Mouse (Mus musculus): ENCODE results near the gene Fcho2. TPM values are rescaled to one million over a fixed set of nuclear protein-coding genes. Genes with fewer than 3 reads are reported as not detected.
"Not testable (repeated sequence)": the region's sequence is repeated elsewhere in the genome, so short reads cannot be mapped to it uniquely, and the experiment has no call there.

The Fcho2 gene
- 41.6 and 42.8 TPM in 2 replicates for polyA plus RNA-seq (2015; fragmentation: Nextera tagmentation; extraction: Ambion mirVana)

GRCm38 (mm10) chr13:98815147-98815785, at the start of gene Fcho2:
Gene Fcho2 (minus strand): TSS chr13:98815449.
- peak within 1 kb of the TSS; percentile 61 for H3K4me2 ChIP-seq
- no peaks in the 10 kb centered on the region for H3K27me3 ChIP-seq
- H3K4me1 ChIP-seq: peaks cover 46% of the 10 kb centered on the region
- ATAC-seq (replicated peaks; ENCODE audit: low FRiP score): peak; percentile 97
- under 1% methylated on average over 55 of the region's 61 CpGs for WGBS
- H3K9ac ChIP-seq: peak within 1 kb of the TSS; percentile 99
- peak within 1 kb of the TSS; percentile 99 for H3K27ac ChIP-seq
- no peaks in the 10 kb centered on the region for H3K9me3 ChIP-seq (replicated peaks)
- H3K36me3 ChIP-seq: no peaks in the 10 kb centered on the region
- H3K4me3 ChIP-seq (replicated peaks): peak within 1 kb of the TSS; percentile 97

- no peaks in the 10 kb centered on the region for H3K4me1 ChIP-seq
- peaks cover 82% of the 10 kb centered on the region for H3K36me3 ChIP-seq
- H3K4me3 ChIP-seq (replicated peaks): no peak overlapping the region
- H3K9me3 ChIP-seq (replicated peaks): no peaks in the 10 kb centered on the region
- H3K9ac ChIP-seq: no peak overlapping the region
- no peak overlapping the region for H3K4me2 ChIP-seq
- H3K27ac ChIP-seq: no peak overlapping the region
- 91% methylated on average over 8 of the region's 8 CpGs for WGBS
- no peaks in the 10 kb centered on the region for H3K27me3 ChIP-seq
- no peak for ATAC-seq (replicated peaks; ENCODE audit: low FRiP score)
These were observed 40.0 kb upstream of the Fcho2 start for GRCm38 (mm10) chr13:98855291-98855690.

- Histone ChIP-seq H3K4me1 (no peaks in the 10 kb centered on the region), H3K4me2 (no peak overlapping the region), H3K9me3 (replicated peaks) (no peaks in the 10 kb centered on the region), H3K27me3 (no peaks in the 10 kb centered on the region), H3K27ac (peak overlapping the region; percentile 51), H3K4me3 (replicated peaks) (no peak overlapping the region), H3K9ac (no peak overlapping the region), H3K36me3 (peaks cover 71% of the 10 kb centered on the region)
- ATAC-seq (replicated peaks; ENCODE audit: low FRiP score): no peak
- WGBS: 80% methylated on average over 1 of the region's 1 CpGs
These were observed 30.5 kb upstream of the Fcho2 start for GRCm38 (mm10) chr13:98845794-98846193.

GRCm38 (mm10) chr13:98836423-98837088, 21.3 kb upstream of the Fcho2 start:
- Histone ChIP-seq H3K9me3 (replicated peaks) (no peaks in the 10 kb centered on the region), H3K27ac (no peak overlapping the region), H3K27me3 (no peaks in the 10 kb centered on the region), H3K9ac (no peak overlapping the region), H3K36me3 (peaks cover 40% of the 10 kb centered on the region), H3K4me1 (no peaks in the 10 kb centered on the region), H3K4me2 (no peak overlapping the region), H3K4me3 (replicated peaks) (no peak overlapping the region)
- 95% methylated on average over 6 of the region's 6 CpGs for WGBS
- ATAC-seq (replicated peaks; ENCODE audit: low FRiP score): no peak

- Histone ChIP-seq H3K27me3 (no peaks in the 10 kb centered on the region), H3K4me1 (no peaks in the 10 kb centered on the region), H3K9me3 (replicated peaks) (no peaks in the 10 kb centered on the region), H3K9ac (no peak overlapping the region), H3K4me3 (replicated peaks) (no peak overlapping the region), H3K36me3 (peaks cover 34% of the 10 kb centered on the region), H3K27ac (no peak overlapping the region), H3K4me2 (no peak overlapping the region)
- WGBS: 91% methylated on average over 5 of the region's 5 CpGs
- ATAC-seq (replicated peaks; ENCODE audit: low FRiP score): no peak
These were observed 20.5 kb upstream of the Fcho2 start for GRCm38 (mm10) chr13:98835740-98836139.

GRCm38 (mm10) chr13:98834723-98835122, 19.5 kb upstream of the Fcho2 start:
- ATAC-seq (replicated peaks; ENCODE audit: low FRiP score): no peak; the same call in 1 of the 2 replicates
- Histone ChIP-seq H3K4me1 (no peaks in the 10 kb centered on the region), H3K27me3 (no peaks in the 10 kb centered on the region), H3K9me3 (replicated peaks) (no peaks in the 10 kb centered on the region), H3K4me2 (no peak overlapping the region), H3K27ac (no peak overlapping the region), H3K9ac (no peak overlapping the region), H3K4me3 (replicated peaks) (no peak overlapping the region), H3K36me3 (peaks cover 24% of the 10 kb centered on the region)
- 80% methylated on average over 3 of the region's 3 CpGs for WGBS

GRCm38 (mm10) chr13:98834199-98834598, 18.9 kb upstream of the Fcho2 start:
- no peak overlapping the region for H3K4me2 ChIP-seq
- whole genome bisulfite sequencing: 70% methylated on average over 1 of the region's 1 CpGs
- no peak overlapping the region for H3K4me3 ChIP-seq (replicated peaks)
- H3K36me3 ChIP-seq: peaks cover 21% of the 10 kb centered on the region
- no peaks in the 10 kb centered on the region for H3K27me3 ChIP-seq
- no peak overlapping the region for H3K27ac ChIP-seq
- ATAC-seq (replicated peaks; ENCODE audit: low FRiP score): no peak
- H3K9ac ChIP-seq: no peak overlapping the region
- H3K4me1 ChIP-seq: no peaks in the 10 kb centered on the region
- H3K9me3 ChIP-seq (replicated peaks): no peaks in the 10 kb centered on the region

GRCm38 (mm10) chr13:98832451-98833450, 17.5 kb upstream of the Fcho2 start:
- H3K9me3 ChIP-seq (replicated peaks): no peaks in the 10 kb centered on the region
- H3K27ac ChIP-seq: no peak overlapping the region
- no peak overlapping the region for H3K4me3 ChIP-seq (replicated peaks)
- no peak overlapping the region for H3K9ac ChIP-seq
- peaks cover 12% of the 10 kb centered on the region for H3K36me3 ChIP-seq
- H3K27me3 ChIP-seq: no peaks in the 10 kb centered on the region
- ATAC-seq (replicated peaks; ENCODE audit: low FRiP score): no peak
- H3K4me2 ChIP-seq: no peak overlapping the region
- H3K4me1 ChIP-seq: no peaks in the 10 kb centered on the region
- WGBS: 76% methylated on average over 10 of the region's 10 CpGs

GRCm38 (mm10) chr13:98829026-98829425, 13.8 kb upstream of the Fcho2 start:
- not testable (repeated sequence) for H3K36me3 ChIP-seq; H3K27me3 ChIP-seq; H3K4me3 ChIP-seq (replicated peaks); H3K9me3 ChIP-seq (replicated peaks); H3K9ac ChIP-seq; H3K27ac ChIP-seq; H3K4me1 ChIP-seq; ATAC-seq (replicated peaks; ENCODE audit: low FRiP score); H3K4me2 ChIP-seq
- 94% methylated on average over 6 of the region's 6 CpGs for WGBS

- Histone ChIP-seq H3K9ac (no peak overlapping the region), H3K4me1 (no peaks in the 10 kb centered on the region; the same call in 1 of the 2 replicates), H3K36me3 (no peaks in the 10 kb centered on the region), H3K4me2 (no peak overlapping the region), H3K27me3 (no peaks in the 10 kb centered on the region), H3K9me3 (replicated peaks) (no peaks in the 10 kb centered on the region), H3K27ac (no peak overlapping the region), H3K4me3 (replicated peaks) (no peak overlapping the region)
- WGBS: 86% methylated on average over 4 of the region's 4 CpGs
- no peak for ATAC-seq (replicated peaks; ENCODE audit: low FRiP score)
These were observed 10.3 kb upstream of the Fcho2 start for GRCm38 (mm10) chr13:98825574-98825973.

GRCm38 (mm10) chr13:98819094-98819493, 3.8 kb upstream of the Fcho2 start:
- Histone ChIP-seq H3K4me2 (no peak overlapping the region), H3K4me1 (peaks cover 33% of the 10 kb centered on the region), H3K9ac (no peak overlapping the region), H3K4me3 (replicated peaks) (no peak overlapping the region), H3K27ac (peak overlapping the region; percentile 76), H3K9me3 (replicated peaks) (no peaks in the 10 kb centered on the region), H3K36me3 (no peaks in the 10 kb centered on the region), H3K27me3 (no peaks in the 10 kb centered on the region)
- no peak for ATAC-seq (replicated peaks; ENCODE audit: low FRiP score)
- WGBS: 54% methylated on average over 2 of the region's 2 CpGs

GRCm38 (mm10) chr13:98818205-98818604, 3.0 kb upstream of the Fcho2 start:
- H3K9me3 ChIP-seq (replicated peaks): no peaks in the 10 kb centered on the region
- peaks cover 38% of the 10 kb centered on the region for H3K4me1 ChIP-seq
- ATAC-seq (replicated peaks; ENCODE audit: low FRiP score): no peak
- H3K9ac ChIP-seq: no peak overlapping the region
- peak overlapping the region; percentile 76; the same call in 1 of the 2 replicates for H3K27ac ChIP-seq
- 50% methylated on average over 4 of the region's 4 CpGs for WGBS
- H3K4me2 ChIP-seq: no peak overlapping the region
- H3K27me3 ChIP-seq: no peaks in the 10 kb centered on the region
- H3K36me3 ChIP-seq: no peaks in the 10 kb centered on the region
- H3K4me3 ChIP-seq (replicated peaks): no peak overlapping the region

Measured in kidney, embryonic 15.5 days (tissue).